Mouse (Mus musculus): Measurements from ENCODE around the gene Ldb3. TPM values are rescaled to one million over a fixed set of nuclear protein-coding genes. Genes with fewer than 3 reads are reported as not detected.

The Ldb3 gene
- polyA plus RNA-seq, 1 experiment, result 0.83 TPM

DNA sequence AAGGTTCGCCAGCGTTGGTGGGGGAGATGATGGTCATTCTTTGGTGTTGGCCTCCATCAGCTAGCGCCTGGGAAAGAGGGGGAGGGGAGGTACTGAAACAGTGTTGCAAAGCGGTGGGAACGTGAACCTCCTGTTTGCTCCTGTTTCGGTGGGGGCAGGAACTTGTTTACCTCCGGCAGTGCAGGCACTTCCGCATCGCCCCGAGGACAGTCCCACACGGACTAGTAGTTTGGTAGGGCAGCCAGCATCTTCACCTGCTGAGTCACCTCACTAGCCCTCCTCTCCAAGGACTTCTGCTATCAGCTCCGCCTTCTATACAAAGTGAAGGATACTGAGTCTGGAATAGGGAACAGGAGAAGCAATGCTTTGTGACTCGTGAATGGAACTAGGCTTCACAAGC, 26.6 kb upstream of the Ldb3 start:
- TF ChIP-seq POLR2A (IDR thresholded peaks at IDR 0.05; ENCODE audit: borderline replicate concordance, extremely low read depth, insufficient read depth, insufficient read length, poor library complexity, severe bottlenecking) (no peak), CTCF (IDR thresholded peaks at IDR 0.05; ENCODE audit: borderline replicate concordance, extremely low read depth, insufficient read depth, insufficient read length) (no peak)
- DNase-seq (ENCODE audit: low read depth), result no peak

DNA sequence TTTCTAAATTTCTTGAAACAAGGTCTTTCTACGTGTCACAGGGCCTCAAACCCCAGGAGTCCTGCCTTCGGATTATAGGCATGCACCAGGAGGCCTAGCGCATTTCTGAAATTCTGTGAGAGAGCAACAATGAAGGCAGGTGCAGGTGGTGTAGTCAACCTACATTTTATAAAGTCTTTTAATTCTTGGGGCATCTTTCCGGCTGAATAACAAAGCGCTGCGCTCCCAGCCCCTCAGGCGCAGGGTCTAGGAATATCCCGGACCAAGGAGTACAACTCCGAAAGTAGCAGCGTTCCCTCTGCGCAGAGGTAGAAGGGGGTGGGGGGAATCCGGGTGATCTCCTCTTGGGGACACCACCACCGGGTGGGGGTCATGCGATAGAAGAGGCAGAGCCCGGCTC, 26.1 kb upstream of the Ldb3 start:
- TF ChIP-seq POLR2A (IDR thresholded peaks at IDR 0.05; ENCODE audit: borderline replicate concordance, extremely low read depth, insufficient read depth, insufficient read length, poor library complexity, severe bottlenecking), result no peak
- TF ChIP-seq CTCF (IDR thresholded peaks at IDR 0.05; ENCODE audit: borderline replicate concordance, extremely low read depth, insufficient read depth, insufficient read length), result no peak
- no peak for DNase-seq (ENCODE audit: low read depth)

DNA sequence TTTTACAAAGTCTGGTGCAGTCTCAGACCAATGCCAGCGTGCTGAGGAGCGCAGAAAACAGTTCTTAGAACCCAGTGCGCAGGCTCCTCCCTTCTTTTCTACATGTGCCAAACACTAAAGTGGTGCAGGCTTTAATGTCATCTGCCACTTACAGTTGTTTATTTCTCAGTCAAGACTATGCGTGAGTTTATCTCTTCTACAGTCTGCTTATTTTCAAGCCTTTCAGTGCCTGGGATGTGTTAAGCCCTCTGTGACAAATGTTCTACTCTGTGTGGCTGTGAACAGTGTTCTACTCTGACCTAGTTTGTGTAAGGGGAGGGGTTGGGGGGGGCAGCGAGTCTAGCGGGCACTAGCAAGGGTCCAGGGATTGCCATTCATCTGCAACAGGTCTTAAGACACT, 25.0 kb upstream of the Ldb3 start:
- no peak for DNase-seq (ENCODE audit: low read depth)
- TF ChIP-seq POLR2A (IDR thresholded peaks at IDR 0.05; ENCODE audit: borderline replicate concordance, extremely low read depth, insufficient read depth, insufficient read length, poor library complexity, severe bottlenecking), result no peak
- no peak for TF ChIP-seq CTCF (IDR thresholded peaks at IDR 0.05; ENCODE audit: borderline replicate concordance, extremely low read depth, insufficient read depth, insufficient read length)

DNA sequence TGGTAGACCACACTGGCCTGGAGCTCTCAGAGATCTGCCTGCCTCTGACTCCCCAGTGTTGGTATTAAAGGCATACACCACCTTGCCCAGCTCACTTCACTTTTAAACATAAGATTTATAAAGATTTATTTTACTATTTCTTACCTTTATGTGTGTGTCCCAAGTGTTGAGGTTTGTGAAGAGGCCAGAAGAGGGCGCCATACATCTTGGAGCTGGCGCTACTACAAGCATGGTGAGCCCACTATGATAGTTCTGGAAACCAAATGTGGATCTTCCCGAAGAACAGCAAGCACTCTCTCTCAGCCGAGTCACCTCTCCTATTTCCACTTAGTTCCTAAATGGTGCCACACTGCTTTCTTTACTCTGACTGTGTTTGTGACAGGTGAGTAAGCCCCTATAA, 23.7 kb upstream of the Ldb3 start:
- peak; percentile 30 for DNase-seq (ENCODE audit: low read depth)
- no peak for TF ChIP-seq POLR2A (IDR thresholded peaks at IDR 0.05; ENCODE audit: borderline replicate concordance, extremely low read depth, insufficient read depth, insufficient read length, poor library complexity, severe bottlenecking)
- peak; percentile 41; the same call in 1 of the 2 replicates for TF ChIP-seq CTCF (IDR thresholded peaks at IDR 0.05; ENCODE audit: borderline replicate concordance, extremely low read depth, insufficient read depth, insufficient read length)

DNA sequence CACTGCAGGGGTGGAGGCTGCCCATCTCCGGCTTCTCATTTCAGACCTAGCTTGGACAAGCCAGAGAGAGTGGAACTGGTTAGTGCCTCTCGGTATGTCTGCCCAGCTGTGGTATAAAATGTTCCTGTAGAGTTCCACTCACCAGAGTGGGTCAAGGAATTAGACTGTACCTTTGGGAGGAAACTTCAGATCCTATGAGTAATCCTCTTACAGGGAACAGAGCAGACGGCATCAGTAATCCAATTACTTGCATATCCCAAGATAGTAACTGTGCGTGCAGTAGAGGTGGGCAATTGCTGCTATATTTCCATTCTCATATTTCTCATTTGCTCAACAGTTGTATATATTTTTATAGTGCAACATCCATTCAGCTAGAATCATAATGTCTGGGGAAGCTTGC, 23.1 kb upstream of the Ldb3 start:
- TF ChIP-seq CTCF (IDR thresholded peaks at IDR 0.05; ENCODE audit: borderline replicate concordance, extremely low read depth, insufficient read depth, insufficient read length) (no peak), POLR2A (IDR thresholded peaks at IDR 0.05; ENCODE audit: borderline replicate concordance, extremely low read depth, insufficient read depth, insufficient read length, poor library complexity, severe bottlenecking) (no peak)
- no peak for DNase-seq (ENCODE audit: low read depth)

DNA sequence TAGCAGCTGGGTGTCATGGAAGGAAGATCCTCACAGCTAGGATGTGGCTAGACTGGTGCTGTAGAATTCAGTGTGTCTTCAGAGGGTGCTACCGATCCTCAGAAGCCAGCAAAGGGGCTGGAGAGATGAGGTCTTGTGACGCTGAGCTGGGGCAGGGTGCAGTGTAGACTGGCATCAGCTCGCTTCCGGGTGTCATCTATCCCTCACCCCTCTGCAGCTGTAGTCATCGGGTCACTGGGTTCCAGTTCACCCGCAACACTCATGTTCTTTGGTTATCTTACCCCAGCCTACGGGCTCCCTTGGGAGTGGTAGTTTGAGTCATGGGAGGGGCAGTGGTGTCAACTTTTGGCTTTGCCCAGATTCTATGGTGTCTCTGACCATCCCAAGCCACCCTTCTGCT, 13.4 kb upstream of the Ldb3 start:
- no peak for DNase-seq (ENCODE audit: low read depth)
- no peak for TF ChIP-seq POLR2A (IDR thresholded peaks at IDR 0.05; ENCODE audit: borderline replicate concordance, extremely low read depth, insufficient read depth, insufficient read length, poor library complexity, severe bottlenecking)
- TF ChIP-seq CTCF (IDR thresholded peaks at IDR 0.05; ENCODE audit: borderline replicate concordance, extremely low read depth, insufficient read depth, insufficient read length), result no peak

DNA sequence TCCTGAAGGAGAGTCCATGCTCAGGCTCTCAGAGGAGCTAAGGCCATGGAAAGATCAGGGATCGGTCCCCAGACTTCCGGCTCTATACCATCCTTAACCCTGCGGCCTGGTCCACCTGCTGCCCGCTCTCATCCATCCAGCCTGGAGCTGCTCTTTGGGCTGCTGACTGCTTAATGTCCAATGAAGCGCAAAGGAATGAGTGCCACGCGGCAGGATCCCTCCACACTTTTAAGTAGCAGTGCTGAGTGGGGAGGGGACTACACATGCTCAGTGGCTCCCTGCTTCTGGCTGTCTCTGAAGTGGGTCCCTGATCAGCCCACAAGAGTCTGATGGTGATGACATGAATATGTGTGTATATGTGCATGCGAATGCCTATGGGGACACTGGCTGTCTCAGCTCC, 11.5 kb upstream of the Ldb3 start, which contains the start of gene Opn4:
Opn4 (minus strand) TSS at position 202 of the 400 bp plus-strand sequence.
- DNase-seq (ENCODE audit: low read depth), result no peak
- TF ChIP-seq POLR2A (IDR thresholded peaks at IDR 0.05; ENCODE audit: borderline replicate concordance, extremely low read depth, insufficient read depth, insufficient read length, poor library complexity, severe bottlenecking) (no peak), CTCF (IDR thresholded peaks at IDR 0.05; ENCODE audit: borderline replicate concordance, extremely low read depth, insufficient read depth, insufficient read length) (no peak)

DNA sequence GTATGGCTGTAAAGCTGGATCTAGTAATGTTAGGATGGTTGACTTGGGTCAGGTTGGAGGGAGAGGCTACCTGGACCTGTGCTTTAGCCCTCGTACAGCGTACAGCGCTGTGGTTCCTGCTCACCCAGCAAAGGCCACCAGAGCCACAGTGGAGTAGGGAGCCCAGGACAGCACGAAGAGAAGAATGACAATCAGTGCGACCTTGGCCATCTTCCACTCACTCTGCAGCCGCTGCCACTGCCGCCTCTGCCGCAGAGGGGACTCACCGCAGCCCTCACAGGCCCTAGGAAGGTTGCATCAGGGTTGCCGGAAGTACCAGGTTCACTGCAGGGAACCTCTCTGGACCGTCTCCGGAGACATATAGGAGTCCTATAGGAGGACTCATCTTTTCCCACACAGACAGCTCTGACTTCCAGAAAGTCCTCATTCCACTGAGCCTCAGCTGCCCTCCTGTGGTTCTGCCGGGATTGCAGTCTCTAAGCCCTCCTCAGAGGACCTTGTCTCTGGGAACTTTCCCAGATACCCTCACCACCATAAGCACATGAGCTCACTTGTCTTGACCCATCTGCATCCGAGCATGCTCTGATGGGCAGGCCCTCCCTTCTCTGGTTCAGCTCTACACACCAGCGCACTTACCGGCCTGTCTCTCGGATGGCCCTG, 7.2 kb upstream of the Ldb3 start:
- no peak for TF ChIP-seq POLR2A (IDR thresholded peaks at IDR 0.05; ENCODE audit: borderline replicate concordance, extremely low read depth, insufficient read depth, insufficient read length, poor library complexity, severe bottlenecking)
- peak; percentile 3; the same call in 1 of the 2 replicates for TF ChIP-seq CTCF (IDR thresholded peaks at IDR 0.05; ENCODE audit: borderline replicate concordance, extremely low read depth, insufficient read depth, insufficient read length)
- no peak for DNase-seq (ENCODE audit: low read depth)

DNA sequence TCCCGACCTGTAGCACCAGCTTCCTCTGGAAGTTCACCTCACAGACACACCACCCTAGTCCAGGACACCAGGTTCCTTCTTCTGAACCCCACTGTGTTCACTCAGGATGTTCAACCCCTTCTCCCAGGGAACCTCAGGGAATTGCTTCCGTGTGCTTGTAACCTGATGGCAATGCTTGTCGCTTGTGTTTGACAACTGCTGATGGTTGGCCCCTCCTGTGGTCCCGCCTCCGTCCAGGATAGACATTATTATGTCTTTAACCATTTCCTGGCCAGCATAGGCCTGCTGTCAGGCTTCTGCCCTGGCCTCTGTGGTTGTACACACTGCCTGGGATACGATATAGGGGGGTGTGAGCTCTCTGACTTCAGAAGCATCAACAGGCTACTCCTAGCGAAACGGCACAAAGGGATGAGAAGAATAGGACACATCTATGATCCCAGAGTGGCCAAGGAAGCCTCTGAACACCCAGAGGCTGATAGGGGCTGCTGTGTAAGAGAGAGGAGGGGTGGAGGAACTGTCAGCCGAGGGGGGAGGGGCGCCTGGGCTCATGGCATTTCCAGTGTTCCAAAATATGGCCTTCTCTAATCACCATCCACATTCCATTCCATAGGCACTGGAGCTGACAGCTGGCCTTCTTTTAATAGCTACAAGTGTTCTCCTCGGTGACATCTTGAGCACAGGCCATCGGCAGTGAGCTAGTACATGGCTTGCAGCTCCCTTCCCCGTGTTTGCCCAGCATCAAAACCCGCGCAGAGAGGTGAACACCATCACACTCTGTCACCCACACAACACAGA, 3.5 kb upstream of the Ldb3 start:
- DNase-seq (ENCODE audit: low read depth), result no peak
- TF ChIP-seq POLR2A (IDR thresholded peaks at IDR 0.05; ENCODE audit: borderline replicate concordance, extremely low read depth, insufficient read depth, insufficient read length, poor library complexity, severe bottlenecking) (no peak), CTCF (IDR thresholded peaks at IDR 0.05; ENCODE audit: borderline replicate concordance, extremely low read depth, insufficient read depth, insufficient read length) (no peak)

DNA sequence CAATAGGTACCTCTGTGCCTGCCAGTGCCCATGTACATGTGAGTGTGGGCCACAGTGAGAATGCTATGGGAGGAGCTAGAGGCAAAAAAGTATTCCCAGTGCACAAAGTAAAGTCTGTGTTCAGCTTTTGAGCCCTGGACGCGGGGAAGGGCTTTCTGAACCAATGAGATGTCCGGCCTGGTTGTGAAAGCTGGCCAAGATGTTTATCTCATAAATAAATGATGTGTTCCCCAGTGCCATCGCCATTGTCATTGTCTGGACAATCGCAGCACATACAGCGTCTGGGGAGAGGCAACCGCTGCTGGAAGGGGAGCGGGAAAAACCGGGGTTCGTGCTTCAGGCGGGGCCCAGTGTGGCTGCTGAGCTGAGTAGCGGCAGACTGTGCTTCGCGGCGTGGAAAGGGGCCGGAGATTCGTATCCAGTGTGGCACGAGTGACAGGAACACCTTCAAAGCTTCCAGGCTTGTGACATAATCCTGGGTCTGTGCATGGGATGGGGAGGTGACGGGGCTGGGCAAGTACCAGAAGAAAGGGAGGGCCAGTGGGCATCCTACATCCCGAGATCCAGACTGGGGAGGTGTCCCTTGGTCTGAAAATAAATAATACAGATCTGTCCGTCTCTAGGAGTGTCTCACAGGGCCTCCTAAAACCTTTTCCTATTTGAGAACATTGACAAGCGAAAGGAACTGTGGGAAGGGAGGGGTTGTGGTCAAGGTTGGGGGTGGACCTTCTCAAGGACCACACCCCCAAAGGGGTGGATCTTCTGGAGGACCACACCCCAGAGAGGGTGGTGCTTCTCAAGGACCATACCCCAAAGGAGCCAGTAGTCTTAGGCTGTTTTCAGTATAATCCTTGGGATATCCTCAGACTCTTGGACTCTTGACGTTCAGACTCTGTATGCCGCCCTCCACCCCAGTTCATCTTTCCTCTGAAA, 2.5 kb upstream of the Ldb3 start:
- no peak for DNase-seq (ENCODE audit: low read depth)
- TF ChIP-seq CTCF (IDR thresholded peaks at IDR 0.05; ENCODE audit: borderline replicate concordance, extremely low read depth, insufficient read depth, insufficient read length) (no peak), POLR2A (IDR thresholded peaks at IDR 0.05; ENCODE audit: borderline replicate concordance, extremely low read depth, insufficient read depth, insufficient read length, poor library complexity, severe bottlenecking) (no peak)

All from brain, embryonic 14.5 days (tissue).